Mouse (Mus musculus): Measurements from ENCODE around the gene Faap20.

Faap20 gene

DNA sequence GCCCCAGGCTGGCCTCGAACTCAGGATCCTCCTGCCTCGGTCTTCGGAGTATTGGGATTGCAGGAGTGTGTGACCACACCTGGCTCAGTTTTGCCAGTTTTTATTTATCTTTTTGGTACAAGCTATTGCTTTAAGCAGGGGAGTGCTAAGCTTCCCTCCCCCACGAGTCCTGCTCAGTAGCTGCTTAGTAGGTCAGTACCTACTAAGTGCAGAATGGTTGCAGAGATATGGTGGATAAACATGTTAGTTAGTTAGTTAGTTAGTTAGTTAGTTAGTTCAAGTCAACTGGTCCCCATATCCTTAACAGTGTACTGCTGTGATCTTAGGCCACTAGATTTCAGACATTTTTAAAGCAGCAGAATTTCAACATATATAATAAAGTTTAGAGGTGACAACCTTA is 36.5 kb downstream of the Faap20 start:
- no peak for DNase-seq (ENCODE audit: low spot score)

- DNase-seq (ENCODE audit: low spot score): no peak
Observed at GRCm38 (mm10) chr4:155287713-155288112, 38.1 kb downstream of the Faap20 start.

GRCm38 (mm10) chr4:155288586-155288985 is 39.0 kb downstream of the Faap20 start:
- DNase-seq (ENCODE audit: low spot score): no peak

DNA sequence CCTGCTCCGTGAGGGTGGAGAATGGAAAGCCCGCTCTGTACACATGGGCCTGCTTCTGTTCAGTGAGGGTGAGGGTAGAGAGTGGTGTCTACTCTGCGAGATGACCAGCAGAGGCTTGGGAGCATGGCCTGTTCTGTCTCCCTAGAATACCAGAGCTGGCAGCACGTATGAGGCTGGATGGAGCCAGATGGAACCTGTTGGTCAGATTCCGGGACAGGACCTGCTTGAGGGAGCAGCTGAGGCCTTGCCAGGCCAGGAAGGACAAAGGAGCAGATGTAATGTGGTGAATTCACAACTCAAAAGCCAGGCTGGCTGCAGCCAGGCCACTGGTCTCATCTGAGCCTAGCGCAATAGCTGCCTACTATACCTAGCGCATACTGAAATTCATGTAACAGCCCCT is 40.4 kb downstream of the Faap20 start:
- no peak for DNase-seq (ENCODE audit: low spot score)

DNA sequence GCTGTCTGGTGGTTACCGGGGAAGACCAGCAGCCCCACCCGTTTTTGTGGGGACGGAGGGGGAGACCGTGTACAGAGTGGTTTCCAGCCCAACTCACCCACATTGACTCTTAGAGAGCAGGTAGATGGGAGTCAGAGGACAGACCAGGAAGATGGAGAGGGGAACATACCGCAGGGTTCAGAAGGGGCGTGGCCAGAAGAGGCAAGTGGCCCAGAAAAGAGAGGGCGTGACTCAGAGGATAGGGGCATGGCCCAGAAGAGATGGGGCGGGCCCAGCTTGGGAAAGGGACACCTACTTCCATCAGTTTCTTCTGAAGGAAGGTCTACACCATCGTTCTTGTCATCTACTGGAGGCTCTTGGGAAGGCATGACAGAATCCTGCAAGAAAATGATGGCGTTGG is 43.3 kb downstream of the Faap20 start:
- DNase-seq (ENCODE audit: low spot score): no peak

GRCm38 (mm10) chr4:155294381-155294780 is 44.8 kb downstream of the Faap20 start:
- no peak for DNase-seq (ENCODE audit: low spot score)

DNA sequence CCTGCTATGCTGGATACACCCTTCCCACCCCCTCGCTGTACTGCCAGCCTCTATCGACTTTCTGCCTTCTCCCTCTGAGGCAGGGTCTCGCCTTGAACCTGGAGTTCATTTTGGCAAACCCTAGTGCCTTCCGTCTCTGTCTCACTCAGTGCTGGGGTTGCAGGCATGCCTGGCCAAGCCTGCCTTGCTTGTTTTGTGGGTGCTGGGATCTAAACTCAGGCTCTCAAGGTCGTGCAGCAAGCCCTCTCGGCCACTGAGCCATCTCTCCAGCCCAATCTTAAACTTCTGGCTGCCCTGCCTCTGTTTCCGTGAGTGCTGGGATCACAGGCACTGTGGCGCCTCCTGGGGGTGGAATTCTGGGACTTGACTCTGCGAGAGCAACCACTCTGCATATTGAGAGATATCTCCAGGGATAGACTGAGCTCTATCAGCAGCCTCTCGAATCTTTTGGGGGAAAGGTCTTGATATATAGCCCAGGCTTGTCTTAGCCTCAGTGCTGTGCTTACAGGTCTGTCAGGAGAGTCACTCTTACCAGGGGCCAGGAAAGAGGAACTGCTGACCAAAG is 45.5 kb downstream of the Faap20 start:
- no peak for DNase-seq (ENCODE audit: low spot score)

GRCm38 (mm10) chr4:155295996-155296395 is 46.4 kb downstream of the Faap20 start:
- DNase-seq (ENCODE audit: low spot score): no peak

- DNase-seq (ENCODE audit: low spot score): peak; percentile 60
Observed at GRCm38 (mm10) chr4:155297057-155297456, 47.5 kb downstream of the Faap20 start.

- DNase-seq (ENCODE audit: low spot score): no peak
Observed at GRCm38 (mm10) chr4:155298826-155299225, 49.2 kb downstream of the Faap20 start.

- DNase-seq (ENCODE audit: low spot score): no peak
Observed at GRCm38 (mm10) chr4:155300421-155301097, 51.0 kb downstream of the Faap20 start.

DNA sequence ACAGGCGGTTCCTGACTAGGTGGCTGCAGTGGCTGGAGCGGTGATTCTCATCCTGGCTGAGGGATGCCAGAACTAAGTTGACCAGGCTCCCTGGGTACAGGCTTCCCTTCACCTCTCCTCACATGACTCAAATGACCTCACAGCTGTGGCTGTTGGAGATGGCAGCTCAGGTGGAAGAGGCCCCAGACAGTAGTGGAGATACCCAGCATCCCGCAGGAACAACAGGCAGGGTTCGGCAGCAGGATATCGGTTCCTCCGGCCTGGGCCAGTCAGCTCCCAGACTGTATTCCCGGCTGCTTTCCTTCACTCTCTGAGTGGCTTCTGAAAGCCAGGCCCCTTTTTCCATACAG is 51.5 kb downstream of the Faap20 start:
- DNase-seq (ENCODE audit: low spot score): no peak

DNA sequence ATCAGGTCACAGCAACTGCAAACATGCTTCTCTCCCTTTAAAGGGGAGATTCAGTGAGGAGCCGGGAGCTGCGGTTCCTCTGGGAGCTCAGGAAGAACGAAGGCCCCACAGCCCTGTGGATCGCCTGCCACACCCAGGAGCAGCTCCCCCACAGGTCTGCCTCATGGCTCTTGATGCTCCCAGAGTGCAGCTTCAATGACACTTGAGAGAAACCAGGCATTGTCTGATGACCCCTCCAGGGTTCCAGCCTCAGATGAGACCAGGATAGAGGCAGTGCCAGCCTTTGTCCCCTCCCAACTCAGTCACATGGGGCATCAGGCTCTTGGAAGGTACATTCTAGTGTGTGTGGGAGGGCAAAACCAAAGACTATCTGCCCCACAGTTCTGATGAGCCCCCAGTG is 52.4 kb downstream of the Faap20 start:
- no peak for DNase-seq (ENCODE audit: low spot score)

- no peak for DNase-seq (ENCODE audit: low spot score)
Observed at GRCm38 (mm10) chr4:155304508-155305096, 55.0 kb downstream of the Faap20 start.

DNA sequence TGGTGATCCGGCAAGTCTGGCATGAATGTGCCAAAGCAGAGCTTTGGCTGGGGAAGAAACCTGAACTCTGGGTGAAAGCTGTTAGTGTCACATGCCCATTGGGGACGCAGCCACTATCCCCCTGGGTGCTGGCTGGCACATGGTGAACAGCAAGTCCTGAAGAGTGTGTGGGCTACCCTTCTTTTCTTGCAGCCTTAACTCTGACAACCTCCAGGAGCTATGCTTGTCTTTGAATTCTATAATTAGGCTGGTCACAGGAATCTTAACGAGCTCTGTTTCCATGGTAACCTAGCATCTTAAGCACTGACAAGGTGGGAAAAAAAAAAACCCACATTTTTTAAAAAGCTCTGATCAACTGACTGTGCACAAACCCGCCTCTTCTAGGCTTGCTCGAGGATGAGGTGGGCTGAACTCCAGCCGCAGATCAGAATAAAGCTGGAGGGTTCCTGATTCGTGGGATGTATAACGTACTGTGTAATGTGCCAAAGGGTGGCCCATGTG is 56.0 kb downstream of the Faap20 start:
- no peak for DNase-seq (ENCODE audit: low spot score)

Measured in embryo, embryonic 10 days (tissue).